Mouse (Mus musculus) limb, embryonic 12.5 days (tissue): ENCODE measurements at regions not wholly inside any gene's neighbourhood (a gene's known extent, or its start where the extent isn't known, plus 50 kb on each side); places are given as distances from the start of the nearest gene placed in this dataset.

Experiments
- ATAC-seq: fragments of 200-750 bp; cut with Nextera tagmentation; 2 replicates; pipeline ENCODE4 v1.8.0; 2017; ENCODE audit warnings: low read depth, moderate TSS enrichment; ENCODE audit not compliant: insufficient number of reproducible peaks, insufficient read depth, low FRiP score, low TSS enrichment
- H3K27ac ChIP-seq: fragments of 300-500 bp; sonication (generic); 2 replicates; pipeline ENCODE4 v1.5.1; 2016; ENCODE audit warnings: mild to moderate bottlenecking, moderate library complexity
- H3K27me3 ChIP-seq: fragments of 300-500 bp; sonication (generic); 2 replicates; pipeline ENCODE4 v1.6.1; 2016; ENCODE audit warnings: mild to moderate bottlenecking, moderate library complexity
- H3K36me3 ChIP-seq: fragments of 300-500 bp; sonication (generic); 2 replicates; pipeline ENCODE4 v1.6.1; 2016; ENCODE audit warnings: mild to moderate bottlenecking, moderate library complexity
- H3K4me1 ChIP-seq: fragments of 300-500 bp; sonication (generic); replicated peaks from 2 replicates; pipeline ENCODE4 v1.6.1; 2016
- H3K4me2 ChIP-seq: fragments of 300-500 bp; sonication (generic); 2 replicates; pipeline ENCODE4 v1.6.1; 2016; ENCODE audit warnings: mild to moderate bottlenecking, moderate library complexity
- H3K4me3 ChIP-seq: fragments of 300-500 bp; sonication (generic); replicated peaks from 2 replicates; pipeline ENCODE4 v1.5.1; 2016; ENCODE audit warnings: mild to moderate bottlenecking
- H3K9ac ChIP-seq: fragments of 300-500 bp; sonication (generic); replicated peaks from 2 replicates; pipeline ENCODE4 v1.6.1; 2016; ENCODE audit warnings: mild to moderate bottlenecking, moderate library complexity
- H3K9me3 ChIP-seq: fragments of 300-500 bp; sonication (generic); 2 replicates; pipeline ENCODE4 v1.6.1; 2016; ENCODE audit warnings: mild to moderate bottlenecking, moderate library complexity
- WGBS: fragments of 180-500 bp; shearing (Covaris S2); methylation state at CpG from one replicate; pipeline ENCODE4 v1.1.7; 2016; 5-methylcytosine and 5-hydroxymethylcytosine counted together

DNA sequence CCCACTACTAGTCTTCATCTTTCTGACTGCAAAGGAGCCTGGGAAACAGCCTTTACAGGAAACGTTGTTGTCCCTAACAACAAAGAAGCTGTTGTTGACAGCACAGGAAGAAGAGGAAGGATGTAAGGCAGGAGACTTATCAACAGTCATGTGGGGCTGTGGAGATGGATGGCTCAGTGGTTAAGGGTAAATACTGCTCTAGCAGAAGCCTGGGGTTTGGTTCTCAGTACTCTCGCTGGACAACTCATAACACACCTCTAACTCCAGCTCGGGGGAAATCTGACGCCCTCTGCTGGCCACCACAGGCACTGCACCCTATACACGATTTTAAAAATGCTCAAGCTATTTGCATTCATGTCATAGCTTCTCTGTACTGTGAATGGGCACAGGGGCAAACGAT is 168.3 kb upstream of the Spdye4c start:
- WGBS, result 39% methylated on average over 6 of the region's 6 CpGs
- no peak for ATAC-seq
- peaks cover 5% of the 10 kb centered on the region for H3K4me1 ChIP-seq
- no peak overlapping the region for H3K9ac ChIP-seq
- H3K9me3 ChIP-seq, result no peaks in the 10 kb centered on the region
- H3K36me3 ChIP-seq, result no peaks in the 10 kb centered on the region
- no peaks in the 10 kb centered on the region for H3K27me3 ChIP-seq
- no peak overlapping the region for H3K27ac ChIP-seq
- no peak overlapping the region for H3K4me3 ChIP-seq
- no peak overlapping the region for H3K4me2 ChIP-seq

DNA sequence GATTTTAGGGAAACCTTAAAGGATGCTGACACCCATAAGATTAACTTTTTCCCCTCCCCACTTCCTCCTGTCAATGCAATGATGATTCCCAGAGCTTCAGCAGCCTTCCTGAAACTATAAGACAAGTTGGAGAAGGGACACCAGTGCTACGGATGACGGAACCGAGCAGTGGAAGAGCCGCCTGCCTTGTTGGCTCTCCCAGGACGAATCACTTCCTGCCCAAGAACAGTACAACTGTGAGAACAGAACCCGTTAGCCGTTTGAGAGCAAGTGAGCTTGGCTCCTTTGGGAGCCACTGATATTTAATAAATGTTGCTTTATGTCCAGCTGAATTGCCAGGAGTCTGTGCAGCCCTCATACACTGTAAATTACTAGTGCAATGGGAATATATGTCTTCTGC is 166.8 kb upstream of the Spdye4c start:
- Histone ChIP-seq H3K4me2 (no peak overlapping the region), H3K4me3 (no peak overlapping the region), H3K27ac (no peak overlapping the region), H3K27me3 (no peaks in the 10 kb centered on the region), H3K9me3 (no peaks in the 10 kb centered on the region), H3K9ac (no peak overlapping the region), H3K36me3 (no peaks in the 10 kb centered on the region), H3K4me1 (peaks cover 19% of the 10 kb centered on the region)
- no peak for ATAC-seq
- 56% methylated on average over 7 of the region's 7 CpGs for WGBS

DNA sequence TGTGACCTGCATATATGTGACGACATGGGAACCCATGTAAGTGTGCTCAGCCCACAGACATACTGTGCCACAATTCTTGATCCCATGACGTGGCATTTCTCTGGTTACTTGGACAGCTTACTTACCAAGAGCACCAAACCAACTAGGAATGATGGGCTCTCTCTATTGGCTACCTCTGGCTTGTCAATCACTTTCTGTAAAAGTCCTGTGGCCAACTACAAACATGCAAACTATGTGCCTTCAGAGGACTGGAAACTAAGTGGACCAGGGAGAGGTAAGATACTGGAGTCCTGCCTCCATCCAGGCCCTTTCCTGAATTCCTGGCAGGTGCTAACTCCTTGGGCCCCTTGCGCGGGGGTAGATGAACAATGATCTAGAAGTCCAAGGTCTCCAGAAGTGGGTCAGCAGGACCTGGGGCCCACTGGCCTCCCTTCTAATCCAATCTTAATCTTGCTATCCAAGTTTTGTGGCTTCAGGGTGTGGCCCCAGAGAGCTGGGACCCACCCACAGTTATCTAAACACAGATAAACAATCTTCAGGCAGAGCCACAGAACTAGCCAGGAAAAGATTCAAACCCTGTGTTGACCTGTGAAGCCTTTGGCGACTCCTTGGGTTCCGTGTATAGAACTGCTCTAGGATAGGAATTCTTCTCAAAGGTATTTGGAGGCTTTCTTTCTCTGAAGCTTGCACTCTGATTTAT is 163.7 kb upstream of the Spdye4c start:
- H3K9me3 ChIP-seq, result no peaks in the 10 kb centered on the region
- WGBS, result 84% methylated on average over 6 of the region's 6 CpGs
- H3K27me3 ChIP-seq, result no peaks in the 10 kb centered on the region
- no peak overlapping the region for H3K4me3 ChIP-seq
- no peaks in the 10 kb centered on the region for H3K36me3 ChIP-seq
- no peak overlapping the region for H3K9ac ChIP-seq
- ATAC-seq, result no peak
- no peak overlapping the region for H3K27ac ChIP-seq
- no peak overlapping the region for H3K4me2 ChIP-seq
- peaks cover 28% of the 10 kb centered on the region for H3K4me1 ChIP-seq

DNA sequence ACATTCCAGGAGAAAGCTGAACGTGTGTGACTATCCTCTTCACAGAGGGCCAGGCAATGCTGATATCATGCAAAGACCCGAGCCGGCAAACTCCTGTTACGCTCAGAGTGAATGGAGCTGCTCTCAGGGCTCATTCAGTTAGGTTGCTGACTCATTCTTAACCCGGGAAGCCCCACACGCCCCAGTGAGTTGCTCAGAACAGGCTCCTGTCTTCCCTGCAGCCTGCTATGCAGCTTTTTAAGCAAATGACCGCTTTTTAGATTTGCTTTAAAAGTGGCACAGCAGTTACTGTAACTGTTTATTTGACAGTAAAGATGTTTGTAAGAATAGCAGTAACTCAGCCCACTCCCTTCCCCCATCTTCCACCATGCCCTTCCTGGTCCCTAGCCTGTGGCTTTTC is 162.9 kb upstream of the Spdye4c start:
- Histone ChIP-seq H3K36me3 (no peaks in the 10 kb centered on the region), H3K27me3 (no peaks in the 10 kb centered on the region), H3K4me3 (0 out of 2 replicates have a peak overlapping the region, but pooled peaks have one; percentile 9), H3K4me1 (peaks cover 28% of the 10 kb centered on the region), H3K4me2 (peak overlapping the region; percentile 13; the same call in 1 of the 2 replicates), H3K9ac (no peak overlapping the region), H3K27ac (peak overlapping the region; percentile 59), H3K9me3 (no peaks in the 10 kb centered on the region)
- WGBS, result 26% methylated on average over 7 of the region's 7 CpGs
- no peak for ATAC-seq

DNA sequence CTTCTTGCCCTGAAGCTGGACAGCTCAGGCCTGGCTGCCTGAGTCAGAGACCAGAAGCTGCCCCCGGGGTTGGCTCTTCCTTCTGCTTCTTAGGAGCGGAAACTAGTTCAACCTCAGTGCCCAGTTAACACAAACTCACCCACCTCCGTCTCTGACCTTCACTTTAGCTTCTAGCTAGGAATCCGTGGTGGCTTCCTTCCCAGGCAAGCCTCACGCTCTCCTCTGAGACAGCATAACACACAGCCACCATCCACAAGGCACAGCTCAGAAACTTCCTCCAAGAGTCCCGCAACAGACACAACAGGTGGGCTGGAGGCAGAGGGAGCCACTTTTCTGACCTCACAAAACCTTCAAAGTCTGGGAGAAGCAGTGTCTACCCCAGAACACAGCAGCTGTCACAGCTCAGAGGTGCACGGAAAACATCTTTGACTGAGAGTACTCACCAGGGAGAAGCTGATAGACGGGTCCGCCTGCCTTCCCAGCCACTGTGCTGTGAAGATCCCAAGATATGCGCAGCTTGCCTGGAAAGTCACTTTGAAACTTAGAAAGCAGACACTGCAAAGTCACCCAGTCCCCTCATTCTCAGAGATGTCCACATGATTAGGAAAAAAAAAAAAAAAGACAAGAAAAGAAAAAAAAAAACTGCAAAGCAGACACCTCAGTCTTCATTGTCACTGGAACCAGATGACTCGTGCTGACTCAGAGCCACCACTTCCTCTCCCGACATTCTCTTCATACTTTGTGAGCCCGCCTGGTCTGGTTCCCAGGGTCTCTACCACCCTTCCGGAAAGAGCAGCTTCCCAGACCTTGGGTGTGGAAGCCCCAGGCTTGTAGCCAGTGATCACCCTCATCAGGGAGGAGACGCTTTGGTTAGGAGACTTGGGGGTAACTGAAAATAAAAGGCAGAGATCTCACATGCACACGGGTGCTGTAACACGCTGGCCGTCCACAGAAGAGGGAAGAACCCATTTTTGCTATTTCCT is 162.1 kb upstream of the Spdye4c start:
- peaks cover 28% of the 10 kb centered on the region for H3K4me1 ChIP-seq
- H3K27me3 ChIP-seq, result no peaks in the 10 kb centered on the region
- WGBS, result 55% methylated on average over 18 of the region's 18 CpGs
- no peak overlapping the region for H3K9ac ChIP-seq
- peak overlapping the region; percentile 59 for H3K27ac ChIP-seq
- peak overlapping the region; percentile 13 for H3K4me2 ChIP-seq
- ATAC-seq, result no peak
- no peaks in the 10 kb centered on the region for H3K9me3 ChIP-seq
- no peaks in the 10 kb centered on the region for H3K36me3 ChIP-seq
- H3K4me3 ChIP-seq, result no peak overlapping the region

DNA sequence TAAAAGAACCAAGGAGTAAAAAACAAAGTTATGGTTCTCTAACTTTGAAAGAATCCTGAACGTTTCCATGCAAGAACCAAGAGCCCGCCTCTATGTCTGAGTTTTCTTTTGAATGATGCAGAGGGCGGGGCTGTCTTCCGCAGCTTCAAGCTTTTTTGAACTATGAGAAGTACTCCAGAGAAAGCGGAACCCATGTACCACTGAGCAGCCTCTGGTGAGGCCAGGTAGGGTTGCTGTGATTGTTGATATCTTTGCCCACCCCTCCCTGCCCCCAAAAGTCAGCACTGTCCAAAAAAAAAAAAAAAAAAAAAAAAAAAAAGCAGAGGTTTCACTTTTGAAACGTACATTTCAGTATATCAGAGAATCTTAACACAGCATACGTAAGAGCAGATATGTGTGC is 161.2 kb upstream of the Spdye4c start:
- no peak overlapping the region for H3K27ac ChIP-seq

DNA sequence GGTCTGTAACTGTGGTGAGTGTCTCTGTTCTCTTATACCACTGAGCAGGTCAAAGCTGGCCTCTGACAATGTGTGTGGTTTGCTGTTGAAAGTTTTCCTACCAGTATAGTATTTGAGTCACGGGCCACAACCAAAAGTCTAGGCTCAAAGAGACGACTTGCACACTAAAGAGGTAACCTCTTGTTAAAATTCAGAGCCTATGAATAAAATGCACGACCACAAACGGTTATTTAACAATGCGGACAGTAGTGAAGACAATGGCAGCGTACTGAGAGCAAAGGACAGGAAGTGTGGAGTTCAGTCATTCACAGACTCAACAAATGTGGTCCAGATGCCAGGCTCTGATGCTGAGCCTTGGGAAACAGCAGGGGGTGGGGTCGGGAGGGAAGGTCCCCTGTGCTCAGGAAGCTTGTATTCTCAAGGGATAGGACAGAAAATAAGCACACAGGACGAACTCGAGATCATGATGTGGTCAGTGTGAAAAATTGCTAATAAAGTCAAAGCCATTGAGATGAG is 160.2 kb upstream of the Spdye4c start:
- H3K4me2 ChIP-seq, result no peak overlapping the region
- H3K36me3 ChIP-seq, result no peaks in the 10 kb centered on the region
- no peaks in the 10 kb centered on the region for H3K9me3 ChIP-seq
- no peak overlapping the region for H3K4me3 ChIP-seq
- peaks cover 28% of the 10 kb centered on the region for H3K4me1 ChIP-seq
- H3K27me3 ChIP-seq, result no peaks in the 10 kb centered on the region
- ATAC-seq, result no peak
- no peak overlapping the region for H3K27ac ChIP-seq
- WGBS, result 30% methylated on average over 9 of the region's 9 CpGs
- H3K9ac ChIP-seq, result no peak overlapping the region

More for the DNA sequence above, 161.2 kb upstream of the Spdye4c start:
- H3K36me3 ChIP-seq, result no peaks in the 10 kb centered on the region
- H3K4me2 ChIP-seq, result no peak overlapping the region
- ATAC-seq, result no peak
- WGBS, result 72% methylated on average over 7 of the region's 7 CpGs
- H3K9me3 ChIP-seq, result no peaks in the 10 kb centered on the region
- H3K9ac ChIP-seq, result no peak overlapping the region
- no peak overlapping the region for H3K4me3 ChIP-seq
- H3K4me1 ChIP-seq, result peaks cover 28% of the 10 kb centered on the region
- H3K27me3 ChIP-seq, result no peaks in the 10 kb centered on the region

DNA sequence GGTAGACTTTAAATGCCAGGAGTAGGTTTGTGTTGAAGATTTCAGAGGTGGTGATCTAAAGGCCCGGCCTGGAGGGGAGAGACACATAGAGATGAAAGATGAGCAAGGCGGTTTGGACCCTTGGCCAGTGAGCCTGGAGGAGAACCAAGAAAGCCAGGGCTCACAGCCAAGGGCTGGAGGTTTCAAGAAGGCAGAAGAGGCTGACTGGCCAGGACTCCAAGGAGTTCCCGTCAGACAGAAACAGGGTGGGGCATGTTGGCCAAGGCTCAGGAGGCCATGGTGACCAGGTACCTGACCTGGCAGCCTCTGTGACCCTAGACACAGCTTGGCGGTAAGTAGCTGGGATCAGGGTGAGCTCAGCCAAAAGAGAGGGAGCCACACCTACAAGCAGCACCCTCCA is 159.3 kb upstream of the Spdye4c start:
- ATAC-seq, result no peak
- Histone ChIP-seq H3K4me1 (peaks cover 28% of the 10 kb centered on the region), H3K9me3 (no peaks in the 10 kb centered on the region), H3K9ac (no peak overlapping the region), H3K4me3 (no peak overlapping the region), H3K27me3 (no peaks in the 10 kb centered on the region), H3K36me3 (no peaks in the 10 kb centered on the region), H3K4me2 (no peak overlapping the region), H3K27ac (no peak overlapping the region)
- 94% methylated on average over 4 of the region's 4 CpGs for WGBS

DNA sequence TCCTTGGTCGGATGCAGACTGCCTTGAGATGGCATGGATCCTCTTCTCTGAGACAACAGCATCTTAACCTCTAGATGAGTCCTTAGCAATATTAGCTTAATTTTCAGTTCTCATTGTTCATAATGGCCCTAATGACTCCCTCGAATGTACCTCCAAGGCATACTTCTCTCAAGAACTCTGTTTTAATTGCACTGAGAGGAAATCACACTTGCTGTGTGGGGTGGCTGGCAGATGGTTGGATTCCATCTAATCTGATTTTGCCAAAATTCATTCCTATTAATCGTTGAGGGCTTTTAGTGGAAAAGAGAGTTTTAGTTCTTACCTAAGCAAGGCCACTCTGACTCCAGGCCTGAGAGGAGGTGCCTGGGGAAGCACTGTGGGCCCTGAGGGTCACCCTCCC is 158.3 kb upstream of the Spdye4c start:
- H3K27me3 ChIP-seq, result no peaks in the 10 kb centered on the region
- peaks cover 25% of the 10 kb centered on the region for H3K4me1 ChIP-seq
- WGBS, result 75% methylated on average over 3 of the region's 3 CpGs
- no peak overlapping the region for H3K4me3 ChIP-seq
- no peak overlapping the region for H3K27ac ChIP-seq
- H3K36me3 ChIP-seq, result no peaks in the 10 kb centered on the region
- no peak overlapping the region for H3K9ac ChIP-seq
- no peaks in the 10 kb centered on the region for H3K9me3 ChIP-seq
- H3K4me2 ChIP-seq, result no peak overlapping the region
- ATAC-seq, result no peak

DNA sequence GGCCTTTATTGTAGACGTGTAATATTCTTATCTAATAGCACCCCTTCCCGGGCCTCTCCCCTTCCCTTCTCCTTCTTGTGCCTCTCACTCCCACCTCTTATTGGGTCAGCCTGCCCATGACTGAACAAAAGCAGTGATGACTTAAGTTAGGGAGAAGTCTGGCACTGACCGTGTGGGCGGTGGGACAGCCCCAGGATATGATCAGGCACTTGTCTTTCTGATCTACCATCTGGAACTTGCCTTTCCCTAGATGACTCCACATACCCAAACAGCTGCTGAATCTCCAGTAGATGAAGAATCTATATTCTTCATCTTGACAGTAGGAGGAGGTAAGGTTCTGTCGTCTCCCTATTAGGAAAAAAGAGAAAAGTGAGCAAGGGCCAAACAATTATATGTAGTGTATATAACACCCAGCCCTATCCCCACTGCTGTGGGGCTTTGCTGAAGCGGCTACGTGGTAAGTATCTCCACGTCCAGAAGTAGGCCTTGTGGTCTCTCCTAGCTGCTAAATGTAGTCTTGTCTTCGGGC is 157.4 kb upstream of the Spdye4c start:
- ATAC-seq, result no peak
- 85% methylated on average over 9 of the region's 9 CpGs for WGBS

More for the DNA sequence above, 157.4 kb upstream of the Spdye4c start:
- H3K9ac ChIP-seq, result no peak overlapping the region
- no peaks in the 10 kb centered on the region for H3K27me3 ChIP-seq
- H3K9me3 ChIP-seq, result no peaks in the 10 kb centered on the region
- peaks cover 16% of the 10 kb centered on the region for H3K4me1 ChIP-seq
- H3K27ac ChIP-seq, result no peak overlapping the region
- no peaks in the 10 kb centered on the region for H3K36me3 ChIP-seq
- no peak overlapping the region for H3K4me3 ChIP-seq
- no peak overlapping the region for H3K4me2 ChIP-seq
